Mouse (Mus musculus) left cerebral cortex, adult 18-20 months (tissue): Measurements from ENCODE around the gene Tmem200a. TPM values are rescaled to one million over a fixed set of nuclear protein-coding genes. Genes with fewer than 3 reads are reported as not detected.

Source experiments
- DNase-seq, 2 experiments: peaks; one replicate each; pipeline ENCODE4 v3.0.0; 2021 to 2022; ENCODE audit warnings: low spot score in 2 of 2, mixed read lengths in 1 of 2
- long read RNA-seq, 2 experiments: library from polyadenylated mRNA; stranded (forward); transcript quantifications; one replicate each; pipeline ENCODE4 v2.0.0; 2021
- total RNA-seq, 2 experiments: library from RNA; stranded (reverse); gene quantifications; 2 replicates each; pipeline ENCODE4 v1.2.3; 2021

Gene Tmem200a
- 10 to 100 TPM; 17.4 to 23.3 TPM for total RNA-seq
- long read RNA-seq, experiment 1, full-length matches to known transcripts = 19 of 24 reads
- long read RNA-seq, experiment 1, partial matches to known transcripts = 0 of 24 reads
- long read RNA-seq, experiment 1, other reads (novel, unspliced or antisense) = 5 of 24 reads
- long read RNA-seq, experiment 2, full-length matches to known transcripts = 13 of 13 reads
- long read RNA-seq, experiment 2, partial matches to known transcripts = 0 of 13 reads
- long read RNA-seq, experiment 2, other reads (novel, unspliced or antisense) = 0 of 13 reads

DNA sequence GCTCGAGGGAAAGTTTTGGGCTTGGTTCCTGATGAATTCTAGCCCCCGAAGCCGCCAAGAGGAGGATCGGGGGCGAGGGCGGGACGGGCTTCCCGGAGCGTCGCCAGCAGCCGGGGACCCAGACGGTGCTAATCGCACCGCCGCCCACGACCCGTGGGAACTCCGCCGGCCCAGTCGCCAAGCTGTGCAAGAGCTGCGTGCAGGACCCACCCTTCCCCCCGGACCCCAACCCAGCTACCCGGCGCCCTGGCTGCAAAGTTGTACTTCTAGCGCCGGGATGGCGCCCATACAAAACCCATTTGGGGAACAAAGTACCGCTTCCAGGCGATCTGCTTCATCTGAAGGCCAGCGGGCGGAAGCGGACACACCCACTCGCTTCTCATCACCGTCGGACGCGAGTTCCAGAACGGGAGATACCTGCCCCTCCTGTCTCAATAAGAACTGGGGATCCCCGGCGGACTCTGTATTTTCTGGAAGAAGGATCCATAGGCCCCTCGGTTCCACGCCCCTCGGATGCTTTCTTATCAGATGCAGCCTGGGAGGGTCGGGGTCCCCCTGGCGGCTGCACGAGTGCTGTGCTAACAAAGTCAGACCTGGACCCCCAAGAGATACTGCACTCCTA lies at the start of gene Tmem200a:
TSS of gene Tmem200a (minus strand) at position 532 of the 622 bp plus-strand sequence.
- peak; percentile 63 to 69 for DNase-seq

DNA sequence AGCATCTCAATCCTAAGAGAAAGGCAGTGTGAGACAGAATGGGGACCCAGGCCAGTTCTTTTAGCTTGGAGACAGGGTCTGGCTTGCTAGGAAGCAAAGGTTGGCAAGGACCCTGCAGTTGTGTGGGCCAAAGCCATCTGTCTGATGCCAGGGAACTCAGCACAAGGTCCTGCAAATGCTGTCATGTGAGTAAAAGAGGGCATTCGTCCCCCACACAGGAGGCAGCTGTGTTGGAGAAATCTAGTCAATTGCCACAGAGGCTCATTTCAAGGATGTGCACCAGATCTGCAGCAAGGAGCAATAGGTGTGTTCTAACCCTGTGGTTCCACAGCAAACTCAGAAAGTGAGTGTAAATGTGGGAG lies 41.0 kb upstream of the Tmem200a start:
- DNase-seq = peak in 1 of 2 experiments; percentile 9

DNA sequence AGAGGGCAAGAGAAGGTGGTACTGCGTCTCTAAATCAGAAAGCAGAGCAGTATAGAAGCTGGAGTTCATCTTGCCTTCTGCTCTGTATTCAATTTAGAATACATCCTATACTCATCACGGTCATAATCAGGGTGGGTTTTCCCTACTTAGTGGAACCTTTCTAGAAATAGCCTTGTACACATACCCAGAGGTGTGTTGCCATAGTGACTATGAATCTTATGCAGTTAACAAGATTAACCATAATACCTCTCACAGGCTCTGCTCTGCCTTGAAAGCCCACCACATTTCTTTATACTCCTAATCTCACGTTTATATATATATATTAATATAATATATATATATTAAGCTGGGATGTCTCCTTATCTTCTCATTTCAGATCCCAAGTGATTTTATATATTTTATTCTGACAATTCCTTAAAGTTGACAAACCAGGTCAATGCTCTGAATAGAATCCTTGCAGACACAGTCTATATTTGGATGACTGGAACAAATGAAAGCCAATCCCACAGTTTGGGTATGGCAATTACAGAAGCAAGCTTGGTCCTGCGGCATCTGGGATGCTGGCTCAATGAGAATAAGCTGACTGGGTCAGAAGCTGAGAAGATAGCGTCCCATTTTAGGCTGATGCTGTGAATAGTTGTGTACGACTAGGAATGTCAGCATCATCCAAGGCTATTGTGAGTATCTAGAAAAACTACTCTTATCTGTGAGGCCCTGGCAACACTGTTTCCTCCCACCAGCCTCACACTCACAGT lies 40.4 kb upstream of the Tmem200a start:
- peak in 1 of 2 experiments; percentile 9 for DNase-seq

DNA sequence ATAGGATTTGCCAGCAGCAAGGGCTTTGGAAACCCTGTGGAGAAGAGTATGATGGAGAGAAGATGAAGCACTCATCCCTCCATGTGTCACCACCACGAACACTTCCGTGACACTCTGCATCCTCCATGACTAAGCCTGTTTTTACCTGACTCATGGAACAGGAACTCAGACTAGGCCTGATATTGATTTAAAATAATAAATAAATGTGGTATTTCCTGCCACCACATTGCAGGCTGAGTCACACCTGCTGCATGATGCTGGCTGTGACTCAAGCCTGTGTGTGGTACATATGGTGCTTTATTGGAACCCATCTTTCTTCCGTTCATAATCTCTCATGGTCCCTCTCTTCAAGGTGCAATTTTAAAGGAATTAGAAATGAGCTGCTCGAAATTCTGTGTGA lies 35.6 kb upstream of the Tmem200a start:
- peak in 1 of 2 experiments; percentile 2 for DNase-seq

DNA sequence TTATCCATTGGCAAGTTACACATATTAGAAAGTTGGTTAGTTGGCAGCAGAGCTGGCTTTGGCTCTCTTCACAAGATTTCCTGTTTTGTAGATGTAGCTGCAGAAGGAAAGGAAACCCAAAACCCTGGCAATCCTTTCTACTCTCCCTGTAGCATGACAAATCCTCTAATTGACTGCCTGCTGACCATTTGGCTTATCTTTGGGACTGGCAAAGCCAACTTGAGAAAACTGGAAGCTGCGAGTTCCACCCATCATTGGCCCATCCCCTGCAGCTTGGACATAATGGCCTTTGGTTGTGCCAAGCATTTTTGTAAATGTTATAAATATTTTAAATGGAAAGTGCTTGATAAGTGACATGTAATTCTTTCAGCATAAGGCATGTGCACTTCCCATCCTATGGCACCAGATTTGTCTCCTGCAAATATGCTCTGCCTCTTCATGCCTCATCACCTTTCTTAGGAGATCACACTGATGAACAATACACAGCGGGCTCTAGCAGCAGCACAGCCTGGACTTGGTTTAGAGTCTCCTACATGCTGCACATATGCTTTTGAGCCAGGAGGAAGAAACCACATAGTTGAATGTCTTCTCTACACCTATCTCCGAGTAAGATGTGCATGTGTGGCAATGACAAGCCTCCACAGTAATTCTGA lies 24.6 kb upstream of the Tmem200a start:
- DNase-seq = no peak

DNA sequence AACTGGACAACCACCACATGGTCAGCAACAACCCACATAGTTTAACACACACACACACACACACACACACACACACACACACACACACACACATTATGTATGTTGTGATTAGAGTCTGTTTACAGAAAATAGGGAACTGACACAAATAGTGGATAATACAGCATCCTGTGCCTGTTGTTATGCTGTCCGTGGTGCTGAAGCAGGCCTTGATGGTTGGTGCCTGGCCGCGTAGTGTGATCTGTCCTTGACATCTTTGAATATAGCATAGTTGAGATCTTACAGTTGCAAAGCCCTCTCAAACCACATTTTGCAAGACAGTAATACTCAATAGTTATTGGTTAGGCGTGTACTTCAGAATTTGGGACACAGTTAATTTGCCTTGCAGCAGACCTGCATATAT lies 3.2 kb upstream of the Tmem200a start:
- DNase-seq = no peak

DNA sequence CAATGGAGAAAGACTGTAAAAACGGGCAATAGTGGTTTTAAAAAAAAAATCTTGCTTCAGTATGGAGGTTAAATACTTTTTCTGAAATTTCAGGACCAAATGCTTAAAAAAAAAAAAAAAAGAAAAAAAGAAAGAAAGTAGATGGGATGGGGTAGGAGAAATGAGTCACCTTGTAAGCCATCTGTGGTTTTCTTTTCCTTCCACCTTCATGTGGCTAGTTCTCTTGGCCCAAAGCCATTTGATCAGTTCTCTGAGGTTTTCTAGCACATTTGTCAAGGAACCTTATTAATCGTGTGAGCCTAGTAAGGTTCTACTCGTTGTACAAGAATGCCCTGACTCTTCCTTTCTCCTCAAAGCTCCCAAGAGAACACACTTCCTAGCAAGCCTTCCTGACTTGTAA lies 826 bp upstream of the Tmem200a start:
- DNase-seq = no peak

DNA sequence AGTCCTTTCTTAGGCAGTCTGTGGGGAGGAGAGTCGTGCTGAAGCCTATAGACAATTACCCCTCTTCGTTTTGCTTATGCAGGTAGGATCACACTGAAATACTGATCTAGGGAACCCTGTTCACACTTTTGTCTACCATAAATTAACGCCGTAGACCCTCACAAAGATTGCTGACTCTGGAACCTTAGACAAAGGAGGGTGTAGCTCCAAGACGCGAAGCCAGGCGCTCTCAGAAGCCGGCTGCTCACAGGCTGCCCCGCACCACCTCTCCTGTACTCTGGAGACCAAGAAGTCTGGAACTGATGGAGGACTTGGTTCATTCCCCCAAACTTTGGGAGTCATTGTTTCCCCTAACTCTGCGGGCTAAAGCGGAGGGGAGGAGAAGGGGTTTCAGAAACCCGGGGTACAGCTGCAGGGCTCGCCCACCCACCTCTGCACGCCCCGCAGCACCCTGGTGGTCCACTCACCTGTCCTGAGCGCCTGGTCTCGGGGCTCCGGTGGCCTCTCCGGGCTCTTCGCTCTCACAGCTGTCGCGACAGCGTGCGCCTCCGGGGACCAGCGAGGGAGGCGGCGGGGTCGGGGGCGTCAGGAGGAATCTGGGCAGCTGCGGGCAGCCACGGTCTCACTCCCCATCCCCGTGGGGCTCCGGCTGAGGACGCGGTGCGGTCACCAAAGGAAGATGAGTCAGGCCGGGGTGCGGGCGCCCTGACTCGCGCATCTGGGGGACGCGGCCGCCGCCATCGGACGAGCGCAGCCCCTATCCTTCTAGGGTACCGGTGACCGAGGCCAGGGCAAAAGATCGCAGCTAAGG lies 976 bp downstream of the Tmem200a start, which contains the start of gene Gm9767:
TSS of gene Gm9767 (plus strand) at position 585 of the 811 bp plus-strand sequence.
- DNase-seq = peak; percentile 14 to 50

DNA sequence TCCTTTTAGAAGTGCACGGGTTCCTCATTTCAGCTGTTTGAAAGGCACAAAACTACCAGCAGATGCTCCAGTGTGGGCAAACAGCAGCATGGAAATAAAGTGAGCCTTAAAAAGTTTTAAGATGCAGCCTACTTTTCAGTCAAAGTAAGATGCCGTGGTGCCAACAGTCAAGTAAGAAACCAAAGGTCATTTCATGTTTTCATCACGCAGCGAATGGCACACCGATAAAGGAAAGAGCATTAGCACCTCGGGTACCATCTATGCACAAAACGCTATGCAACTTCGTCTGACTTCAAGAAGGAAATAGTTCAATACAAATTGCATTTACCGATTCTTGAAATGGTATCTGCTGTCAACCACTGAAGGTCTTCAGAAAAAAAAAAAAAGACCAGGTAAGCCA lies 1.9 kb downstream of the Tmem200a start:
- no peak for DNase-seq

DNA sequence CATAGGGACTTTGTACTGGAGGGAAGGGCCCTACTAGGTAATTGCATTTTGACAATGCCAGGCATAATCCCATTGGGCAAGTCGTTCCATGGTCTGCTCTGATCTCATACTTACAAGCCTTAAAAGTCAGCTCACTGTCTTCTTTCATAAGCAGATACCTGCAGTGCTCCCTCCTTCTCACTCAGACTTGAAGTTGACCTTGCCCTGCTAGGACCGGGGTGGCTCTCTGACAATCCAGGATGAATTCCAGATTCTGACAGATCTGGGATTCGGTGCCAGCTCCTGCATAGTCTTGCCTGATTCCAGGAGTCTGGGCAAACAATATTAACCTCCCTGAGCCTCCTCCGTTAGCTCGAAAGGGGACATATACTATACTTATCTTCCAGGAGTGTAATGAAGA lies 6.9 kb downstream of the Tmem200a start:
- no peak for DNase-seq

DNA sequence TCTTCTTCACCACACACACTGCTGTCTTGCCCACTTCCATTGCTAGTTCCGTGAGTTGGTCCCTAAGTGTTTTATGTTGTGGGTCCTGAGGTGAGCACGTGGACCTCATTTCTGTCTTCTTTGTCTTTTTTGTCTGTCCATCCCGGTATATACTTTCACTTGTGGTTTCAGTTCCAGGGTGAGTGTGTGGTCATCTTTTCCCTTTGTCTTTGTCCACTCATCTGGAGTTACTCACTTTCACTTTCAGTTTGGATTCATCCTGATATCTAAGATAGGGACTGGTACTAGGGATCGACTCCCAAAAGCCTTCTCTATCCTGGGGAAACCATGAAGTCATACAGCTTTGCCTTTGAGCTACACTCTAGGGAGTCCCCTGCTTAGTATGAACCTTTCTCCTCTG lies 15.8 kb downstream of the Tmem200a start:
- DNase-seq = no peak

DNA sequence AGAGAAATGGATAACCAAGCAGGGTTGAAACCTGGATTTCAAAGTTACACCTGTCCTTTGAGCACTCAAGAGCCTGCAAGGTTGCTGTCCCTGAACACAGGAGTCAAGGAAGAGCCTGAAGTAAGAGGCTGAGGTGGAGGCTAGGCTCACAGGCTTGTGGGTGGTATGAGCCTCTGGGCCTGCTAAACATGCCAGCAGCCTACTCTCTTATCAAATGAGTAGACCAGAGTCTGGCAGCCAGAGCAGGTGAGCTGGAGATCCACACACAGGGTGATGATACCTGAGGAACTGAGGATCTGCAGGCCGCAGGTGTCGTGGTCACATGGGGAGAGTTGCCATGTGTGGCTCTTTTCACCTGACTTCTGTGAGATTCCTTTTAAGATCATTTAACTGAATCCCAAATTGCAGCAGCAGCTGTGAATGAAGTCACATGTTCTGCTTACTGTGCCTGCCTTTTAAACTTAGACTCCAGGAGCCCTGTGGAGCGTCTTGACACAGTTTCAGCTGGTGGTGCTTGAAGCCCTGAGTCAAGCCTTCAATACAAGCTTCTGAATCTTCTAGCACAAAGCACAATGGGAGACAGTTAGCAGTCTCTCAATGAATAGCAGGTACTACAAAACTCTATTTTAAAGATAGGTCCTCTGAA lies 19.1 kb downstream of the Tmem200a start:
- DNase-seq = peak; percentile 19 to 27

DNA sequence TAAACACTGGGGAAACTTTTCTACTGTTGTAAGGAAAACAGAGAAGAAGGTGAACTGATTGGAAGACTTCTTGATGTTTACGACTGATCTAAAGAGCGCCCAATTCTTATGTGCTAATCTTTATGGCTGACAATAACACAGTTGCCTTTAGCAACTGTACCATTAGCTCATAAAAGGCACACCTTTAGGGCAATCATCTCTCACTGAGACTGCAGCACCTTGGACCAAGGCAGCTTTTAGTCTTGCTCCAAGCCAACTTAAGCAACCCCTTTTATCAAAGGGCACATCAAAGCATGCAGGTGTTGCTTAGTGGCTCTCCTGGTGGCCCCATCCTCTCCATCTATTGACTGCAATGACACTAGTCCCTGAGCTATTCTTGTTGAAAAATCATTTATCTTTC lies 27.7 kb downstream of the Tmem200a start:
- DNase-seq = no peak

DNA sequence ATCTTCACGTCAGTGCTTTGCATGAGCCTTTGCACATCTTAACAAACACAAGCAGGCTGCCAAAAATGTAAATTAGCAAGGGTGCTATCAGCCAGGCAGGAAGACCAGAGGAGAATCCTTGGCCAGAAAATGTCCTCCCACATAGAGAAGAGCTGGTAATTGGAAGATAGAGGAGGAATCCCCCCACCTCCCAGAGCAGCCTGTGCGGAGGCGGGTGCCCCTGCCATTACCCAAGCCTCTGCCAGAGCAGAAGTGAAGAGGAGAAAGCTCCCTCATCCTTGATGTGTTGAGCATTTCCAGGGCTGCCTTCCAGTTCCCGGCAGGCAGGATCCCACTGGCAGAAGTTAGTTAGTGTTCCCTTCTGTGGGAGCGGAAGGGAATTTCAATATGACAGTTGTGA lies 43.9 kb downstream of the Tmem200a start:
- DNase-seq = peak; percentile 80 to 91

DNA sequence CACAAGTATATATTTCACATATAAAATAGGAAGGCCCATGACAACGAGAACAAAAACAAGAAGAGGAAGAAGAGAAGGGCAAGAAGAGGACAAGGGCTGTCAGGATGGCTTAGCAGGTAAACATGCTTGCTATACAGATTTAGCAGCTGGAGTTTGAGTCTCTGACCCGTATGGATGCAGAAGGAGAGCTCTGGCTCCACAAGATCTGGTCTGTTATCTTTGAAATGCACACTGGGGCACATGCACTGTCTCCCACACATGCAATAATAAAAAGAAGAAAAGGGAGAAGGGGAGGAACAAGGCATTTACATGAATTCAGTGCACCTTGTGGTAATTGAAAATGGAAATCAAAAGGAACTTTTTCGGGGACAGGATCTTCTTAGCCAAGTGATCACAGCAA lies 60.1 kb downstream of the Tmem200a start:
- no peak for DNase-seq

DNA sequence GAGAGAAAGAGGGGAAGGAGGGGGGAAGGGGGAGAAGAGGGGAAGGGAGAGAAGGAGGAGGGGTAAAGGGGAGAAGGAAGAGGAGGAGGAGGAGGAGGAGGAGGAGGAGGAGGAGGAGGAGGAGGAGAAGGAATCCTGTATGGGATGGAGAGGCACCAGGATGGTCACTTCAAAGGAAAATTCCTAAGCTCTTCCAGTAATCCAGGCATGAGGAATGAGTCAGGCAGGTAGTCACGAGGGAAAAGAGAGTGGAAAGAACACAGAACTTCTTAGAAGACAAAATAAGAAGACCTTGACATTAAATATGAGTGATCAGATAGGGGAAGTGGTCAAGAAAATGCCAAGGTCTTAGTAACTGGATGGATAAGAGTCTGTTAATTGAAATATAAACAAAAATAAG lies 64.6 kb downstream of the Tmem200a start:
- no peak for DNase-seq

DNA sequence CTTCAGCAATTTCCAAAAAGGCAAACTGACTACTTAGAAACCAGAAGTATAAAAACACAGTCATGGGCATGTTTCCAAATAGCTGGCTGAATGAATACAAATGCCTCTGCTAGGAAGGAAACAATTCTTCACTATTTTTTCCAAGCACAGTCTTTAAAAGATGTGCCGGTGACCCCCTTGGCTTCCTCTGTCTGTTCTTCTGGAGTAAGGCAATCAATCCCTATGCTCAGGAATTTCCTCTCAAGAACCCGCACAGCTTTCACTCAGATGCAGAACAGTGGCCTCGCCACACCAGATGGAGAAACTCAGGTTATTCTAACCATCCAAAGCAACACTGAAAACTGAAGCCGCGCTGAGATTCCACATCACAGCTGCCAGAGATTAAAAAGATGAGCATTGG lies 69.9 kb downstream of the Tmem200a start:
- peak in 1 of 2 experiments; percentile 9 for DNase-seq

DNA sequence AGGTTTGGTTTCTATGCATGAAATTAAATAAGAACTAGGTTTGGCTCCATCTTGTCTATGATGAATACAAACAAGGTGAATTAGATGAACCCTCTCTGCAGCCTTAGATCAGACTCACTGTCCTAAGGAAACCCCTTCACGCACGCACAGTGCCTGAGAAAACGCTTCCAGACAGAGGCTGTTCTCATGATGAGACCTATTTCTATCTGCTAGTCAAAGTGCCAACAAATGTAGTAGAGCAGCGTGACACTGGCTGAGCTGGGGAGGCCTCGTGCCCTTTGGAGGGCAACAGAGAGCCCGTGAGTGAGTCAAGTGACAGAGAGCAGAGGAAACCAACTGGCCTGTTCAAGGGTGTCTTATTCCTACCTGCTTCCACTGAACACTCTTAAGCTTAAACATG lies 73.4 kb downstream of the Tmem200a start:
- DNase-seq = no peak

DNA sequence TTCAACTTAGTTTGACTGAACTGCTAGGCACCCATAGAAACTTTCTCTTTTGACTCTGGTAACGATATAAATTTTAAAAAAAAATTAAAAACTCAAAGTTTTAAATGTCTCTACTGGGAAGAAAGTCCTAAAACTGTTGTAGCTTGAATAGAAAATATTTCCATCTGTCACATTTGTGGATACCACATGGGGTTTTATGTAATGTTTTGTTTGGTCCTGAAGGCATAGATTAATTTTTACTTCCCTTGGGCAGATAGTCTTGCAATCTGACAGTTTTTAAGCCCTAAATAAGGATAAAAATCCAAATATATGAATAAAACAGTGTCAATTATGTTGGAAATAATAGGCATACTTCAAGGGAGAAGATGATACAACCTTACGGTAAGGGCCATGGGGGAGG lies 78.0 kb downstream of the Tmem200a start:
- no peak for DNase-seq

DNA sequence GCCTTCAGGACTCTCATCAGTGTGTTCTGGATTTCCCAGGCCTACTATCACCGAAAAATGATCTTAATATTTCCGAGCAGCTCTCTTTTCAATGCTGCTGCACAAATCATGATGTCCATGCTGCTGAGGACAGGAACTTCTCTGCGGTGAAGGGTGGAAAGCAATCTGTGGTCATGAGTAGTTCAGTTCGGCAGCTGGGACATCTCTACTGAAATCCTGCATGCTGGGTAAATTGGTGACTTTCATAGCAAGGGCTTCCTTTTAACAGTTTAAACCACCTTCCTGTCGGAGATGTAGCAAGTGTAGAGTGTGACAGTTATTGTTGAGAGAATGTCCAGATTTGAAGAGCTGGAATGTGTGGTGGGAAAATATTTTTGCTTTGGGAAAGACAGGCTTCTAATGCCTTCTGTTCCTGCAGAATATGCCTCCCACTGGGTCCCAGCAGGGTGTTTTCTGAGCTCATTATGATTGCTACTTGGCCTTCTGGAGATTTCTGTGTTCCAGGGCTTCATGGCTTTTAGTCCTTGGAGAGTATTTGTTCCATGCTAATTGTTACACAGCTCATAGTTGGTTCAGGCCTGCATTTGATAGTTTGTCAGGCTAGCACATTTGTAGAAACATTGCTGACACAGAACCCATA lies 79.4 kb downstream of the Tmem200a start:
- no peak for DNase-seq
